ENCODE assay signal across 8 mouse cellular contexts in genomic region chr7:45714630-45715089, GRCm38 (mm10). TPM values are rescaled to one million over a fixed set of nuclear protein-coding genes. Genes with fewer than 3 reads are reported as not detected.
DNase-seq lines count a peak whose midpoint lies in the region; ATAC-seq and TF ChIP-seq lines count a peak whose summit lies in the region.

No protein-coding gene starts in this region.

- H3K36me3 ChIP-seq in heart, embryonic 11.5 days (ENCODE audit: control insufficient read depth, insufficient read depth, low read length), result peaks cover 29% of the 10 kb centered on the region
- peaks cover 45% of the 10 kb centered on the region for H3K36me3 ChIP-seq in hindbrain, embryonic 14.5 days (replicated peaks; ENCODE audit: control insufficient read depth, insufficient read depth)
- H3K36me3 ChIP-seq in lung, embryonic 14.5 days (ENCODE audit: insufficient read depth), result peaks cover 51% of the 10 kb centered on the region

- H3K9me3 ChIP-seq in heart, embryonic 11.5 days (replicated peaks; ENCODE audit: control insufficient read depth, low read length), result no peaks in the 10 kb centered on the region
- no peaks in the 10 kb centered on the region for H3K9me3 ChIP-seq in hindbrain, embryonic 14.5 days (ENCODE audit: control insufficient read depth, low read length)
- H3K9me3 ChIP-seq in lung, embryonic 14.5 days (ENCODE audit: low read depth, low read length), result no peaks in the 10 kb centered on the region

- peaks cover 38% of the 10 kb centered on the region for H3K4me1 ChIP-seq in heart, embryonic 11.5 days (ENCODE audit: control insufficient read depth, insufficient read depth, low read length)
- peaks cover 4% of the 10 kb centered on the region; the same call in 1 of the 2 replicates for H3K4me1 ChIP-seq in bone marrow, adult 2 months (ENCODE audit: control insufficient read depth, insufficient read depth, low read length)
- H3K4me1 ChIP-seq in hindbrain, embryonic 14.5 days (replicated peaks; ENCODE audit: control insufficient read depth, insufficient read depth, low read length), result peaks cover 43% of the 10 kb centered on the region
- peaks cover 13% of the 10 kb centered on the region; the same call in 1 of the 2 replicates for H3K4me1 ChIP-seq in lung, embryonic 14.5 days (ENCODE audit: insufficient read depth)

- H3K4me3 ChIP-seq in heart, embryonic 11.5 days (ENCODE audit: low read depth, low read length), result peak overlapping the region; percentile 97
- peak overlapping the region; percentile 83 for H3K4me3 ChIP-seq in bone marrow, adult 2 months (replicated peaks; ENCODE audit: control insufficient read depth, low read depth, low read length)
- H3K4me3 ChIP-seq in hindbrain, embryonic 14.5 days (replicated peaks; ENCODE audit: low read length), result peak overlapping the region; percentile 56
- peak overlapping the region; percentile 69 for H3K4me3 ChIP-seq in lung, embryonic 14.5 days (ENCODE audit: low read depth, low read length)

- peak overlapping the region; percentile 78 for H3K9ac ChIP-seq in heart, embryonic 11.5 days (ENCODE audit: low read depth, low read length)
- peak overlapping the region; percentile 64 for H3K9ac ChIP-seq in hindbrain, embryonic 14.5 days
- H3K9ac ChIP-seq in lung, embryonic 14.5 days, result peak overlapping the region; percentile 68

- no peak for DNase-seq in heart, adult 8-10 months (ENCODE audit: low spot score)
- DNase-seq in hindbrain, embryonic 14.5 days (ENCODE audit: low spot score), result no peak
- peak; percentile 33 for DNase-seq in lung, embryonic 14.5 days
- no peak for DNase-seq in adrenal gland, postnatal 36 days
- no peak for DNase-seq in spleen, postnatal 36 days (ENCODE audit: low spot score in 2 of 2)

- no peak for TF ChIP-seq POLR2A in bone marrow, adult 2 months (IDR thresholded peaks at IDR 0.05; ENCODE audit: borderline replicate concordance, control insufficient read depth, low read depth, low read length)

- no peaks in the 10 kb centered on the region for H3K27me3 ChIP-seq in heart, embryonic 11.5 days (ENCODE audit: control insufficient read depth, insufficient read depth, low read length)
- no peaks in the 10 kb centered on the region for H3K27me3 ChIP-seq in hindbrain, embryonic 14.5 days (ENCODE audit: control insufficient read depth, insufficient read depth, low read length)
- H3K27me3 ChIP-seq in lung, embryonic 14.5 days (ENCODE audit: insufficient read depth, low read length), result no peaks in the 10 kb centered on the region

- WGBS in heart, embryonic 11.5 days (ENCODE audit: insufficient replicate concordance), result 11% methylated on average over 14 of the region's 14 CpGs
- 10% methylated on average over 14 of the region's 14 CpGs for WGBS in bone marrow, adult 2 months
- WGBS in hindbrain, embryonic 14.5 days, result 12% methylated on average over 14 of the region's 14 CpGs
- 10% methylated on average over 14 of the region's 14 CpGs for WGBS in lung, embryonic 14.5 days

- peak overlapping the region; percentile 96 for H3K4me2 ChIP-seq in heart, embryonic 11.5 days
- peak overlapping the region; percentile 64 for H3K4me2 ChIP-seq in hindbrain, embryonic 14.5 days (replicated peaks)
- H3K4me2 ChIP-seq in lung, embryonic 14.5 days, result peak overlapping the region; percentile 92

- 0 out of 2 replicates have a peak overlapping the region, but pooled peaks have one; percentile 0 for H3K27ac ChIP-seq in heart, embryonic 11.5 days (ENCODE audit: low read depth, low read length)
- H3K27ac ChIP-seq in bone marrow, adult 2 months (ENCODE audit: control insufficient read depth, insufficient read depth, low read depth, low read length, poor library complexity), result peak overlapping the region; percentile 49
- 0 out of 2 replicates have a peak overlapping the region, but pooled peaks have one; percentile 18 for H3K27ac ChIP-seq in hindbrain, embryonic 14.5 days
- peak overlapping the region; percentile 78 for H3K27ac ChIP-seq in lung, embryonic 14.5 days (ENCODE audit: low read depth)

- peak; percentile 16 for ATAC-seq in heart, embryonic 11.5 days (replicated peaks; ENCODE audit: insufficient number of reproducible peaks, low FRiP score, low TSS enrichment)
- ATAC-seq in hindbrain, embryonic 14.5 days (ENCODE audit: low FRiP score), result peak; percentile 28
- no peak; the same call in none of the 2 replicates for ATAC-seq in lung, embryonic 14.5 days (ENCODE audit: insufficient read depth)
- no peak for ATAC-seq in frontal cortex, adult (ENCODE audit: low TSS enrichment)

- no peak for TF ChIP-seq CTCF in bone marrow, adult 2 months (IDR thresholded peaks at IDR 0.05; ENCODE audit: control insufficient read depth, insufficient read depth, low read length)
- TF ChIP-seq CTCF in lung, embryonic 14.5 days (IDR thresholded peaks at IDR 0.05; ENCODE audit: low read depth), result no peak

RNA-seq across cellular contexts. Expression of gene Rpl18, which starts 0.6 kb away (rescaled TPM):
- 764 and 836 TPM in 2 replicates for polyA plus RNA-seq in heart, embryonic 11.5 days (2014; fragmentation: Nextera tagmentation; extraction: Ambion mirVana)
- 100 to 1,000 TPM; 552 to 697 (median 598) TPM for total RNA-seq in heart, adult 8-10 months (2022)
- 845 and 916 TPM in 2 replicates for polyA plus RNA-seq in bone marrow, adult 2 months (2011; ENCODE audit: insufficient read depth, insufficient read length, low replicate concordance, missing spikeins)
- 578 and 674 TPM in 2 replicates for polyA plus RNA-seq in hindbrain, embryonic 14.5 days (2014; fragmentation: Nextera tagmentation; extraction: Ambion mirVana)
- 1,245 and 1,303 TPM in 2 replicates for polyA plus RNA-seq in lung, embryonic 14.5 days (2014; fragmentation: Nextera tagmentation; extraction: Ambion mirVana)
- 1,000 to 10,000 TPM; 1,050 to 1,062 TPM for total RNA-seq in adrenal gland, postnatal 36 days (2021)

RNA-seq across cellular contexts. Expression of gene Sphk2, which starts 3.1 kb away (rescaled TPM):
- polyA plus RNA-seq in heart, embryonic 11.5 days (2014; fragmentation: Nextera tagmentation; extraction: Ambion mirVana), result 13.2 and 17.3 TPM in 2 replicates
- 10 to 100 TPM; 15.3 to 19.3 (median 18.4) TPM for total RNA-seq in heart, adult 8-10 months (2022)
- polyA plus RNA-seq in bone marrow, adult 2 months (2011; ENCODE audit: insufficient read depth, insufficient read length, low replicate concordance, missing spikeins), result 12.9 and 24.4 TPM in 2 replicates
- 16.7 and 20.0 TPM in 2 replicates for polyA plus RNA-seq in hindbrain, embryonic 14.5 days (2014; fragmentation: Nextera tagmentation; extraction: Ambion mirVana)
- 21.9 and 23.8 TPM in 2 replicates for polyA plus RNA-seq in lung, embryonic 14.5 days (2014; fragmentation: Nextera tagmentation; extraction: Ambion mirVana)
- total RNA-seq in adrenal gland, postnatal 36 days (2021), result 10 to 100 TPM; 35.5 to 35.6 TPM

RNA-seq across cellular contexts. Expression of gene Fam83e, which starts 6.4 kb away (rescaled TPM):
- polyA plus RNA-seq in heart, embryonic 11.5 days (2014; fragmentation: Nextera tagmentation; extraction: Ambion mirVana), result 0.58 and 0.67 TPM in 2 replicates
- total RNA-seq in heart, adult 8-10 months (2022), result under 1 TPM; 0.19 to 0.55 (median 0.44) TPM
- polyA plus RNA-seq in bone marrow, adult 2 months (2011; ENCODE audit: insufficient read depth, insufficient read length, low replicate concordance, missing spikeins), result 1.1 TPM in 1 of 2 replicates, not detected in the other
- 0.17 TPM in 1 of 2 replicates, not detected in the other for polyA plus RNA-seq in hindbrain, embryonic 14.5 days (2014; fragmentation: Nextera tagmentation; extraction: Ambion mirVana)
- polyA plus RNA-seq in lung, embryonic 14.5 days (2014; fragmentation: Nextera tagmentation; extraction: Ambion mirVana), result 0.92 and 1.1 TPM in 2 replicates
- total RNA-seq in adrenal gland, postnatal 36 days (2021), result under 1 TPM; 0.36 to 0.46 TPM

RNA-seq across cellular contexts. Expression of gene Dbp, which starts 9.8 kb away (rescaled TPM):
- 3.3 and 3.5 TPM in 2 replicates for polyA plus RNA-seq in heart, embryonic 11.5 days (2014; fragmentation: Nextera tagmentation; extraction: Ambion mirVana)
- 100 to 1,000 TPM in 3 of 4 experiments, 10 to 100 TPM in 1; 72.2 to 183 (median 152) TPM for total RNA-seq in heart, adult 8-10 months (2022)
- polyA plus RNA-seq in bone marrow, adult 2 months (2011; ENCODE audit: insufficient read depth, insufficient read length, low replicate concordance, missing spikeins), result 8.6 and 19.3 TPM in 2 replicates
- polyA plus RNA-seq in hindbrain, embryonic 14.5 days (2014; fragmentation: Nextera tagmentation; extraction: Ambion mirVana), result 3.5 and 3.9 TPM in 2 replicates
- polyA plus RNA-seq in lung, embryonic 14.5 days (2014; fragmentation: Nextera tagmentation; extraction: Ambion mirVana), result 2.1 TPM in 2 replicates
- total RNA-seq in adrenal gland, postnatal 36 days (2021), result 100 to 1,000 TPM; 125 to 262 TPM

RNA-seq across cellular contexts. Expression of gene Spaca4, which starts 11.0 kb away (rescaled TPM):
- not detected in 2 replicates for polyA plus RNA-seq in heart, embryonic 11.5 days (2014; fragmentation: Nextera tagmentation; extraction: Ambion mirVana)
- not detected for total RNA-seq in heart, adult 8-10 months (2022)
- polyA plus RNA-seq in bone marrow, adult 2 months (2011; ENCODE audit: insufficient read depth, insufficient read length, low replicate concordance, missing spikeins), result not detected in 2 replicates
- not detected in 2 replicates for polyA plus RNA-seq in hindbrain, embryonic 14.5 days (2014; fragmentation: Nextera tagmentation; extraction: Ambion mirVana)
- polyA plus RNA-seq in lung, embryonic 14.5 days (2014; fragmentation: Nextera tagmentation; extraction: Ambion mirVana), result not detected in 2 replicates
- total RNA-seq in adrenal gland, postnatal 36 days (2021), result not detected

Comparison
In these comparisons a context has a peak if more than half of its experiments do, and no peak if none do; other contexts are left out.
1. ATAC-seq: peak in heart, embryonic 11.5 days (single experiment) and hindbrain, embryonic 14.5 days (single experiment); none in lung, embryonic 14.5 days (single experiment) and frontal cortex, adult (single experiment).
2. H3K27ac ChIP-seq: peak in every context shown above with its lines; median percentile 78 in lung, embryonic 14.5 days; 49 in bone marrow, adult 2 months; 18 in hindbrain, embryonic 14.5 days; 0 in heart, embryonic 11.5 days.
3. Peak in every context shown above with its lines, with median percentiles within 50 percentile points of each other: H3K4me2 ChIP-seq, H3K4me3 ChIP-seq and H3K9ac ChIP-seq.